Mouse (Mus musculus) forebrain, embryonic 14.5 days (tissue): ENCODE measurements around the gene Slc2a12. TPM values are rescaled to one million over a fixed set of nuclear protein-coding genes. Genes with fewer than 3 reads are reported as not detected.

Experiments
- ATAC-seq: fragments of 200-750 bp; cut with Nextera tagmentation; 2 replicates; pipeline ENCODE4 v1.8.0; 2017; ENCODE audit warnings: mild to moderate bottlenecking, moderate library complexity
- DNase-seq: peaks from one replicate; pipeline ENCODE4 v3.0.0-alpha.2; 2015; ENCODE audit warnings: low spot score
- H3K27ac ChIP-seq: fragments of 300-500 bp; sonication (generic); 2 replicates; pipeline ENCODE4 v1.5.1; 2014; ENCODE audit warnings: low read depth, mild to moderate bottlenecking, control low read depth, low read length, moderate library complexity
- H3K27me3 ChIP-seq: fragments of 300-500 bp; sonication (generic); replicated peaks from 2 replicates; pipeline ENCODE4 v1.6.1; 2014; ENCODE audit warnings: low read length, control low read depth, mixed read lengths; ENCODE audit not compliant: control insufficient read depth, insufficient read depth
- H3K36me3 ChIP-seq: fragments of 300-500 bp; sonication (generic); 2 replicates; pipeline ENCODE4 v1.6.1; 2014; ENCODE audit warnings: low read length, control low read depth; ENCODE audit not compliant: control insufficient read depth, insufficient read depth
- H3K4me1 ChIP-seq: fragments of 300-500 bp; sonication (generic); 2 replicates; pipeline ENCODE4 v1.6.1; 2014; ENCODE audit warnings: antibody characterized with exemption, low read length, control low read depth; ENCODE audit not compliant: control insufficient read depth, insufficient read depth
- H3K4me2 ChIP-seq: fragments of 300-500 bp; sonication (generic); 2 replicates; pipeline ENCODE4 v1.6.1; 2014; ENCODE audit warnings: mild to moderate bottlenecking, control low read depth, low read length
- H3K4me3 ChIP-seq: fragments of 300-500 bp; sonication (generic); 2 replicates; pipeline ENCODE4 v1.5.1; 2014; ENCODE audit warnings: low read depth, low read length, control low read depth
- H3K9ac ChIP-seq: fragments of 300-500 bp; sonication (generic); 2 replicates; pipeline ENCODE4 v1.6.1; 2014; ENCODE audit warnings: mild to moderate bottlenecking, low read length, control low read depth, moderate library complexity
- H3K9me3 ChIP-seq: fragments of 300-500 bp; sonication (generic); replicated peaks from 2 replicates; pipeline ENCODE4 v1.6.1; 2016; ENCODE audit warnings: low read length, control low read depth, mixed read lengths; ENCODE audit not compliant: control insufficient read depth
- WGBS: fragments of 180-500 bp; shearing (Covaris S2); extraction: QIAGEN DNeasy Blood & Tissue Kit; methylation state at CpG from one replicate; pipeline ENCODE4 v1.1.7; 2014; 5-methylcytosine and 5-hydroxymethylcytosine counted together
- polyA plus RNA-seq: library from polyadenylated mRNA; unstranded; fragments of >200 nt; fragmentation: Nextera tagmentation; extraction: Ambion mirVana; gene quantifications from 2 replicates; pipeline ENCODE4 v1.2.1, GENCODE M21; 2014

The Slc2a12 gene
- polyA plus RNA-seq, 1 experiment from 2014 or later = 4.5 TPM

- 92% methylated on average over 2 of the region's 2 CpGs for WGBS
- Histone ChIP-seq H3K9ac (no peak overlapping the region), H3K4me1 (no peaks in the 10 kb centered on the region), H3K4me2 (no peak overlapping the region), H3K9me3 (no peaks in the 10 kb centered on the region), H3K27ac (no peak overlapping the region), H3K36me3 (peaks cover 30% of the 10 kb centered on the region), H3K4me3 (no peak overlapping the region), H3K27me3 (no peaks in the 10 kb centered on the region)
- DNase-seq (no peak), ATAC-seq (no peak)
Observed at GRCm38 (mm10) chr10:22712955-22713354, 68.1 kb downstream of the Slc2a12 start.

DNA sequence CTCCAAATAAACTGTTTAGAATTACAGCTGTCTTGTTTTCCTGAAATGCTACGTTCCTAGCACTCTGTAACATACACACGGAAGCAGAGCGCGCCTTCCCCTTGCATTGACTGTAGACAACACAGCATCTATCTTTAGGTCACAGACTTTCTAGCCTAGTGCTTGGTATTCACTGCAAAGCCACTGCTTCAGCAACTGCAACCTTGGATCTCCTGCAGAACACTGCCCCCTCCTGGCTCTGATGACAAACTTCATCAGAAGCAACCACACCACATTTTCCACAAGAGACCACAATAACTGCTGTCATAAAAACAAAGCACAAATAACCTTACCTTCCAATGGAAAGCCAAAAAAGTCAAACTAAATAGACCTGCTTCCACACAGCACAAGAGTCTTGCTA, 69.7 kb downstream of the Slc2a12 start:
- peaks cover 14% of the 10 kb centered on the region for H3K36me3 ChIP-seq
- H3K27me3 ChIP-seq = no peaks in the 10 kb centered on the region
- DNase-seq (peak; percentile 76), ATAC-seq (peak; percentile 56)
- H3K4me1 ChIP-seq = no peaks in the 10 kb centered on the region
- H3K9me3 ChIP-seq = no peaks in the 10 kb centered on the region
- 85% methylated on average over 4 of the region's 4 CpGs for WGBS
- H3K4me3 ChIP-seq = no peak overlapping the region
- no peak overlapping the region for H3K27ac ChIP-seq
- no peak overlapping the region for H3K4me2 ChIP-seq
- no peak overlapping the region for H3K9ac ChIP-seq

- H3K4me2 ChIP-seq = no peak overlapping the region
- H3K27ac ChIP-seq = no peak overlapping the region
- no peaks in the 10 kb centered on the region for H3K27me3 ChIP-seq
- no peak overlapping the region for H3K9ac ChIP-seq
- WGBS = 40% methylated on average over 4 of the region's 4 CpGs
- H3K4me1 ChIP-seq = no peaks in the 10 kb centered on the region
- no peaks in the 10 kb centered on the region for H3K9me3 ChIP-seq
- DNase-seq (no peak), ATAC-seq (no peak)
- no peak overlapping the region for H3K4me3 ChIP-seq
- H3K36me3 ChIP-seq = no peaks in the 10 kb centered on the region
Observed at GRCm38 (mm10) chr10:22718475-22718874, 73.7 kb downstream of the Slc2a12 start.

DNA sequence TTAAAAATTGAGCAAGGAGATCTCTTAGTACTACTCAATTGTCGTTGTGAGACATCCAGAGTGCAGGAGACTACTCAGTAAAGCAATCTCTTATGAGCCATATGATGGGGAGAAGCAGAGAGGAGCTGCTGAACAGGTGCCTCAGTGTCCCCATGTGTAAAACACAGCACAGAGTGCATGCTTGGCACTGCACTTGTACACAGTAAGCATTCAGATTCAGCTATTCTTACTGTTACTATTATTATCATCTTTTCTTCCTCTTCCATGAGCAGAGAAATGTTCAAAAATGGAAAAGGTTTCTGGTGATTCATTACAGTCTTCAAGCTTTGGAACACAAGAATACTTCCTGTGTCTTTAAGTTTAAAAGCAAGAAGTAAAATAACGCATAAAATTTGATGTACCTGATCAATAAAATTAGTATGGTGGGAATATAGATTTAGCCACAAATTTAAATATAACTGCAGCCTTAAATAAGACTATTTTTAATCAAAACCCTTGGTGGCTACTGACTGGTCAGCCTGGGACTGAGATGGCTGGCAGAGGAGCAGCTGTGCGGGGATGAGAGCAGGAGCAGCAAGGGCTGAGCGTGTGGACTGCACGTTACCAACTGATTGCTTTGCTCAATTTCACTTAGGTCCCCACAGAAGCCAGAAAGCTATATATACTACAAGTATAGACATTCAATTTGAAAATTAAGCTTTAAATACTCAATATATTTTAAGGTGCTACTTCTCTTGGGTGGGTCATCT, 76.1 kb downstream of the Slc2a12 start:
- Histone ChIP-seq H3K4me2 (no peak overlapping the region), H3K9ac (no peak overlapping the region), H3K27me3 (no peaks in the 10 kb centered on the region), H3K4me3 (no peak overlapping the region), H3K27ac (no peak overlapping the region), H3K9me3 (no peaks in the 10 kb centered on the region), H3K4me1 (no peaks in the 10 kb centered on the region), H3K36me3 (no peaks in the 10 kb centered on the region)
- 88% methylated on average over 5 of the region's 5 CpGs for WGBS
- ATAC-seq (no peak), DNase-seq (no peak)

- Histone ChIP-seq H3K4me3 (no peak overlapping the region), H3K4me1 (peaks cover 27% of the 10 kb centered on the region), H3K9me3 (no peaks in the 10 kb centered on the region), H3K36me3 (no peaks in the 10 kb centered on the region), H3K4me2 (no peak overlapping the region), H3K27me3 (no peaks in the 10 kb centered on the region), H3K27ac (no peak overlapping the region), H3K9ac (no peak overlapping the region)
- ATAC-seq (no peak), DNase-seq (no peak)
- 75% methylated on average over 4 of the region's 4 CpGs for WGBS
Observed at GRCm38 (mm10) chr10:22725166-22725565, 80.4 kb downstream of the Slc2a12 start.

- Histone ChIP-seq H3K36me3 (no peaks in the 10 kb centered on the region), H3K27ac (peak overlapping the region; percentile 39), H3K9ac (no peak overlapping the region), H3K27me3 (no peaks in the 10 kb centered on the region), H3K9me3 (no peaks in the 10 kb centered on the region), H3K4me3 (no peak overlapping the region), H3K4me2 (no peak overlapping the region), H3K4me1 (peaks cover 27% of the 10 kb centered on the region)
- 55% methylated on average over 7 of the region's 7 CpGs for WGBS
- DNase-seq = peak; percentile 50
- no peak for ATAC-seq
Observed at GRCm38 (mm10) chr10:22726295-22726694, 81.5 kb downstream of the Slc2a12 start.

DNA sequence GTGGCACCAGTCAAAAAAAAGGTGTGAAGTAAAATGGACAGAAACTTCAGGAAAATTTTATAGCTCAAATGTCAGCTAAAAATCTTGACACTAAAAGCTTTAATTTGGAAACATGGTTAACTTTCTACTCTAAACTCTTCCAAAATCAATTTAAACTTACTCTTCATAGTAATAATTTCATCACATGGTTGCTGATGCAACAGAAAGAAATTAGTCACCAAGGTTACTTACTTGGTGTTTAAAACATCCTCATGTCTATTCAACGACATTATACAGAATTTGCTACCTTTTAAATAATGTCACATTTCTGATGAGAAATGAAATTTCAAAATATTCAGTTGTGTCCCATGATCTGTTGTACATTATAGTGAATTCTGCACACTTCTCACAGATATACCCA, 83.4 kb downstream of the Slc2a12 start:
- DNase-seq (no peak), ATAC-seq (no peak)
- 92% methylated on average over 1 of the region's 1 CpGs for WGBS
- H3K4me1 ChIP-seq = peaks cover 30% of the 10 kb centered on the region
- H3K9ac ChIP-seq = no peak overlapping the region
- no peak overlapping the region for H3K4me3 ChIP-seq
- no peaks in the 10 kb centered on the region for H3K9me3 ChIP-seq
- no peak overlapping the region for H3K27ac ChIP-seq
- no peaks in the 10 kb centered on the region for H3K36me3 ChIP-seq
- no peak overlapping the region for H3K4me2 ChIP-seq
- no peaks in the 10 kb centered on the region for H3K27me3 ChIP-seq

DNA sequence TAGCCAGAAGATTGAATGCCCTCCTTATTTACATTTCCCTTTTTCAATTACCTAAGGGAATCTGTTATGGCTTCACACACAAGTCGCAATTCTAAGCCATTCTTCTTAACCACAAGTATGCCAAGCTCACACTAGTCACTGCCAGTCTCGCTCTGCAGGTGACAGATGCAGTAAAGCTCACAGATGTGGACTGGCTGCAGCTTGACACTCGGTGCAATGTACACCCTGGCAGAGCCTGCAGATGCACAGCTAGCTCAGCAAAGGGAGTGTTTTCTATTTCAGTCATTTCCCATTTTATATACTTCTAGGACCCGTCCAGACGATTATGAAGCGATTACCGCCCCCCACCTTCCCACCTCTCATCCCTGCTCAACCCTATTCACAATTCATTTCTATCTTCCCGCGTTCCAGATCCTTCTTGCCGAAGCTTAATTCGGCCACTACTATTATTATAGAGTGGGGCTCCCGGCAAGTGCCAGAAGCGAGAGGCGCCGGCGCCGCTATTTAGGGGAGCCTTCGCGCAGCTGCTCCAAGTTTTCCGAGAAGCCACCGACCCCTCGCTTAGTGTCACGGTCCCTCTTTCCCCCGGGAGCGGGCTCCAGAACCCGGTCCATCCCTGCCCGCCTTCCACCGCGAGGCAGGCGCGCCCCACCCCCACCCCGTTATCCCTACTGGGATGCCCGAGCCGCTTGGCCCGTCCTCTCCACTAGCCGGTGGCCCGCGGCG, 85.6 kb downstream of the Slc2a12 start:
- peaks cover 30% of the 10 kb centered on the region for H3K4me1 ChIP-seq
- peak overlapping the region; percentile 99 for H3K9ac ChIP-seq
- under 1% methylated on average over 39 of the region's 39 CpGs for WGBS
- H3K27me3 ChIP-seq = no peaks in the 10 kb centered on the region
- H3K4me2 ChIP-seq = peak overlapping the region; percentile 66
- peak overlapping the region; percentile 99 for H3K4me3 ChIP-seq
- peak overlapping the region; percentile 92 for H3K27ac ChIP-seq
- ATAC-seq (peak; percentile 72), DNase-seq (peak; percentile 50)
- no peaks in the 10 kb centered on the region for H3K9me3 ChIP-seq
- H3K36me3 ChIP-seq = no peaks in the 10 kb centered on the region

GRCm38 (mm10) chr10:22730992-22731271, 86.1 kb downstream of the Slc2a12 start:
- no peaks in the 10 kb centered on the region for H3K27me3 ChIP-seq
- H3K4me1 ChIP-seq = peaks cover 30% of the 10 kb centered on the region
- no peaks in the 10 kb centered on the region for H3K36me3 ChIP-seq
- under 1% methylated on average over 32 of the region's 33 CpGs for WGBS
- H3K4me3 ChIP-seq = peak overlapping the region; percentile 99
- H3K9ac ChIP-seq = peak overlapping the region; percentile 99
- no peak for DNase-seq
- peak overlapping the region; percentile 92 for H3K27ac ChIP-seq
- H3K9me3 ChIP-seq = no peaks in the 10 kb centered on the region
- no peak; the same call in 1 of the 2 replicates for ATAC-seq
- peak overlapping the region; percentile 66 for H3K4me2 ChIP-seq
